Mouse (Mus musculus): ENCODE results near the gene Pole2. TPM values are rescaled to one million over a fixed set of nuclear protein-coding genes. Genes with fewer than 3 reads are reported as not detected.

The Pole2 gene
- polyA plus RNA-seq, 1 experiment from 2014 or later, result 10.0 TPM

DNA sequence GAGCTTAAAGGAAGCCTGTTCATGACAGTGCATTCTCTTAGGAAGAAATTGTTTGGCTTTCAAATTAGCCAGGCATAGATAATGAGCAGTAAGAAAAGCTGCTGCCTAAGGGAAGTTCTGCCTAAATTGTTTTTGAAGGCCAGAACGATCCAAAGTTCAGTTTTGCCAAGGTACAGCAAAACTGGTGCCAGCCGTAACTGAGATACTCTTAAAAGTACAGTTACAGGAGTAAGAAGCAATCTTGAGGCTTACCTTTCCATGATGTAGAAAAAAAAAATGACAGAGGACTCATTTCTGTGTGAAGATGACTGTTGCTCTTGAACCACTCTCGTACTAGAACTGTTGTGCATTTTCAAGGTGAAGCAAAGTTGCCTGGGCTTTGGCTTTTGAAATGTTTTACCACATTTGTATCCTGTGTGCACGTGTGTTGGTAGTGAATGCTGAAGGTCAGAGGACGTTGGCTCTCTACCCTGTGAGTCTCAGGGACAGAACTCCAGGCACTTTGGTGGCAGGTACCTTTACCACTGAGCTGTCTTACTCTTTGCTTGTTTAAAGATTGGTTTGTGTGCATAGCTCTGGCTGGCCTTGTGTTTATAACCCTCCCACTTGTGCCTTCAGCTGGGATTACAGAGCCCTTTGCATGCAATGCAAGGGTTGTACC, 41.1 kb downstream of the Pole2 start:
- Histone ChIP-seq H3K9ac (replicated peaks) (0 out of 2 replicates have a peak overlapping the region, but pooled peaks have one; percentile 10), H3K9me3 (no peaks in the 10 kb centered on the region), H3K4me1 (peaks cover 29% of the 10 kb centered on the region), H3K27ac (replicated peaks) (no peak overlapping the region), H3K4me3 (no peak overlapping the region), H3K27me3 (no peaks in the 10 kb centered on the region), H3K4me2 (replicated peaks) (no peak overlapping the region), H3K36me3 (peaks cover 28% of the 10 kb centered on the region)
- ATAC-seq (replicated peaks), result no peak
- WGBS, result 61% methylated on average over 5 of the region's 5 CpGs

DNA sequence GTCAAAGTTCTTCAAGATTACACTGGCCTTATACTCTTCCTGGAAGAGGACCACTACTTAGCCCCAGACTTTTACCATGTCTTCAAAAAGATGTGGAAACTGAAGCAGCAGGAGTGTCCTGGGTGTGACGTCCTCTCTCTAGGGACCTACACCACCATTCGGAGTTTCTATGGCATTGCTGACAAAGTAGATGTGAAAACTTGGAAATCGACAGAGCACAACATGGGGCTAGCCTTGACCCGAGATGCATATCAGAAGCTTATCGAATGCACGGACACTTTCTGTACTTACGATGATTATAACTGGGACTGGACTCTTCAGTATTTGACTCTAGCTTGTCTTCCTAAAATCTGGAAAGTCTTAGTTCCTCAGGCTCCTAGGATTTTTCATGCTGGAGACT, 42.6 kb downstream of the Pole2 start:
- Histone ChIP-seq H3K4me3 (peak overlapping the region; percentile 54), H3K4me1 (peaks cover 29% of the 10 kb centered on the region), H3K36me3 (peaks cover 23% of the 10 kb centered on the region), H3K4me2 (replicated peaks) (peak overlapping the region; percentile 68), H3K27me3 (no peaks in the 10 kb centered on the region), H3K9me3 (no peaks in the 10 kb centered on the region), H3K27ac (replicated peaks) (no peak overlapping the region), H3K9ac (replicated peaks) (peak overlapping the region; percentile 62)
- WGBS, result 79% methylated on average over 7 of the region's 7 CpGs
- no peak for ATAC-seq (replicated peaks)

- Histone ChIP-seq H3K4me1 (peaks cover 29% of the 10 kb centered on the region), H3K27ac (replicated peaks) (peak overlapping the region; percentile 92), H3K4me2 (replicated peaks) (peak overlapping the region; percentile 68), H3K9me3 (no peaks in the 10 kb centered on the region), H3K27me3 (no peaks in the 10 kb centered on the region), H3K9ac (replicated peaks) (peak overlapping the region; percentile 62), H3K36me3 (peaks cover 16% of the 10 kb centered on the region), H3K4me3 (peak overlapping the region; percentile 54)
- 2% methylated on average over 85 of the region's 86 CpGs for WGBS
- peak; percentile 81 for ATAC-seq (replicated peaks)
Measured at GRCm38 (mm10) chr12:69184342-69185295, 43.4 kb downstream of the Pole2 start.

- Histone ChIP-seq H3K27ac (replicated peaks) (peak within 1 kb of the TSS; percentile 92), H3K9me3 (no peaks in the 10 kb centered on the region), H3K9ac (replicated peaks) (peak within 1 kb of the TSS; percentile 62), H3K4me1 (peaks cover 29% of the 10 kb centered on the region), H3K27me3 (no peaks in the 10 kb centered on the region), H3K36me3 (peaks cover 9% of the 10 kb centered on the region), H3K4me3 (peak within 1 kb of the TSS; percentile 54), H3K4me2 (replicated peaks) (peak within 1 kb of the TSS; percentile 91)
- under 1% methylated on average over 84 of the region's 84 CpGs for WGBS
- peak; percentile 100 for ATAC-seq (replicated peaks)
Measured at GRCm38 (mm10) chr12:69183583-69184308, 44.2 kb downstream of the Pole2 start, which contains the start of the genes Rpl36al and Mgat2. Rpl36al (minus strand) TSS chr12:69184083. Mgat2 (plus strand) TSS chr12:69184157.

- no peak overlapping the region for H3K9ac ChIP-seq (replicated peaks)
- no peak overlapping the region for H3K27ac ChIP-seq (replicated peaks)
- no peaks in the 10 kb centered on the region for H3K9me3 ChIP-seq
- ATAC-seq (replicated peaks), result no peak
- peaks cover 22% of the 10 kb centered on the region for H3K4me1 ChIP-seq
- H3K4me3 ChIP-seq, result no peak overlapping the region
- H3K27me3 ChIP-seq, result no peaks in the 10 kb centered on the region
- peaks cover 3% of the 10 kb centered on the region; the same call in 1 of the 2 replicates for H3K36me3 ChIP-seq
- H3K4me2 ChIP-seq (replicated peaks), result no peak overlapping the region
- 89% methylated on average over 4 of the region's 4 CpGs for WGBS
Measured at GRCm38 (mm10) chr12:69181800-69182199, 46.2 kb downstream of the Pole2 start.

GRCm38 (mm10) chr12:69179371-69179770, 48.6 kb downstream of the Pole2 start:
- 73% methylated on average over 12 of the region's 12 CpGs for WGBS
- no peak overlapping the region for H3K4me2 ChIP-seq (replicated peaks)
- no peak overlapping the region for H3K27ac ChIP-seq (replicated peaks)
- no peaks in the 10 kb centered on the region for H3K9me3 ChIP-seq
- H3K4me3 ChIP-seq, result no peak overlapping the region
- peaks cover 9% of the 10 kb centered on the region for H3K4me1 ChIP-seq
- H3K27me3 ChIP-seq, result no peaks in the 10 kb centered on the region
- ATAC-seq (replicated peaks), result no peak
- peaks cover 3% of the 10 kb centered on the region; the same call in 1 of the 2 replicates for H3K36me3 ChIP-seq
- H3K9ac ChIP-seq (replicated peaks), result no peak overlapping the region

- WGBS, result 77% methylated on average over 3 of the region's 3 CpGs
- no peak overlapping the region for H3K4me2 ChIP-seq (replicated peaks)
- no peaks in the 10 kb centered on the region for H3K9me3 ChIP-seq
- no peak overlapping the region for H3K9ac ChIP-seq (replicated peaks)
- H3K27me3 ChIP-seq, result no peaks in the 10 kb centered on the region
- H3K4me1 ChIP-seq, result 0 out of 2 replicates have a peak, but pooled peaks cover 3% of the 10 kb centered on the region
- no peak for ATAC-seq (replicated peaks)
- H3K27ac ChIP-seq (replicated peaks), result no peak overlapping the region
- H3K36me3 ChIP-seq, result peaks cover 3% of the 10 kb centered on the region; the same call in 1 of the 2 replicates
- no peak overlapping the region for H3K4me3 ChIP-seq
Measured at GRCm38 (mm10) chr12:69177526-69177925, 50.5 kb downstream of the Pole2 start.

GRCm38 (mm10) chr12:69175975-69176374, 52.0 kb downstream of the Pole2 start:
- H3K36me3 ChIP-seq, result no peaks in the 10 kb centered on the region
- no peak overlapping the region for H3K27ac ChIP-seq (replicated peaks)
- no peak overlapping the region for H3K4me2 ChIP-seq (replicated peaks)
- no peak overlapping the region for H3K9ac ChIP-seq (replicated peaks)
- H3K27me3 ChIP-seq, result no peaks in the 10 kb centered on the region
- ATAC-seq (replicated peaks), result no peak
- H3K4me1 ChIP-seq, result no peaks in the 10 kb centered on the region
- WGBS, result 93% methylated on average over 3 of the region's 3 CpGs
- H3K4me3 ChIP-seq, result no peak overlapping the region
- no peaks in the 10 kb centered on the region for H3K9me3 ChIP-seq

GRCm38 (mm10) chr12:69171307-69171706, 56.7 kb downstream of the Pole2 start:
- Histone ChIP-seq H3K4me2 (replicated peaks) (no peak overlapping the region), H3K4me1 (peaks cover 18% of the 10 kb centered on the region), H3K27me3 (no peaks in the 10 kb centered on the region), H3K27ac (replicated peaks) (no peak overlapping the region), H3K36me3 (no peaks in the 10 kb centered on the region), H3K9me3 (no peaks in the 10 kb centered on the region), H3K9ac (replicated peaks) (no peak overlapping the region), H3K4me3 (no peak overlapping the region)
- WGBS, result 96% methylated on average over 2 of the region's 2 CpGs
- ATAC-seq (replicated peaks), result no peak

DNA sequence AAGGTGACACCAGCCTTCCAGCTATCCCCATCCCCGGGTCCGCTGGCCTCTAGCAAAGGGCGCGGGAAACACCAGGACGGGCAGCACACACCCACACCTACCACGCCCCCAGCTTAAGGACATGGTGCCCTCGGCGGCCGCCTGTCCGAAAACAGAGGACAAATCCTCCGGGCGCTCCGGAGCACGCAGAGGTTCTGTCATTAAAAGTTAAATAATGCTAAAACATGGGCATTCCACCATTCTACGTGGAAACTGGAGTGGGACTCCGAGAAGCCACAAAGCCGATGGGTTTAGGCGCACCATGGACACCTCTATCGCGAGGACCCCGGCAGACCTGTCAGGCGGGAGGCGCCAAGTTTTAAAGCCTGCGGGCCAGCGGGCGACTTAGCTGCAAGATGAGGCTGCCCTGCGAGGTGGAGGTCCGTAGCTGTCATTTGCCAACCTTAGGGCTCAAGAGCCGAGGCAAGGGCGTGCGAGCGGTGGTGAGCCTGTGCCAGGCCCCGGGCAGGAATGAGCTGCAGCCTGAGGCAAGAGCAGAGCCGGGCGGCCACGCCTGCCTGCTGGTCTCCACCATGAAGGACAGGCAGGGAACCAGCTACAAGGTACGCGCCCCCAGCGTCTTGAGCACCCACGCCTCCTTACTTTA, 59.4 kb downstream of the Pole2 start, which contains the start of gene Lrr1:
TSS of gene Lrr1 (plus strand) at position 354 of the 646 bp plus-strand sequence.
- peaks cover 18% of the 10 kb centered on the region for H3K4me1 ChIP-seq
- peak; percentile 95 for ATAC-seq (replicated peaks)
- H3K36me3 ChIP-seq, result no peaks in the 10 kb centered on the region
- H3K9me3 ChIP-seq, result no peaks in the 10 kb centered on the region
- no peaks in the 10 kb centered on the region for H3K27me3 ChIP-seq
- H3K9ac ChIP-seq (replicated peaks), result peak within 1 kb of the TSS; percentile 76
- peak within 1 kb of the TSS; percentile 90 for H3K4me2 ChIP-seq (replicated peaks)
- H3K4me3 ChIP-seq, result peak within 1 kb of the TSS; percentile 89
- WGBS, result under 1% methylated on average over 40 of the region's 40 CpGs
- peak within 1 kb of the TSS; percentile 80 for H3K27ac ChIP-seq (replicated peaks)
